Mouse (Mus musculus): ENCODE data around the gene Susd1.

Susd1 gene

DNA sequence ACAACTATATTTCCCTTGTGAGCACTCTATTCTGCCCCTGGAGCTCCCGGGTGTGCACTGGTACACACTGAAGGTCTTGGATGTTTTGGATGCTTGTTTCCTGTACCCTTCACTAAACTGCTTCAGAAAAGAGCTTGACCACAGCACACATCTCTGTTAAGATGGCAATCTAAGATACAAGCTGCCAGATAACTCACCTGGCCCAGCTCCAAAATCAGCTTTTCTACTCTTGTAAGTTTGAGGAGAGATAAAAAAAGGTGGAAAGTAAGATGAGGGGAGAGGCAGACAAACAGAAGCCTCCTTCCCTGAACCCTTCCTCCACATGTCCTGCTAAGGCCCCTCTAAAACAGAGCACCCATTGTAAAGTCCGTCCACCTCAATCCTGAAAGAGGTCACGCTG is 115.7 kb downstream of the Susd1 start:
- no peak for DNase-seq (ENCODE audit: low spot score in 2 of 2)

DNA sequence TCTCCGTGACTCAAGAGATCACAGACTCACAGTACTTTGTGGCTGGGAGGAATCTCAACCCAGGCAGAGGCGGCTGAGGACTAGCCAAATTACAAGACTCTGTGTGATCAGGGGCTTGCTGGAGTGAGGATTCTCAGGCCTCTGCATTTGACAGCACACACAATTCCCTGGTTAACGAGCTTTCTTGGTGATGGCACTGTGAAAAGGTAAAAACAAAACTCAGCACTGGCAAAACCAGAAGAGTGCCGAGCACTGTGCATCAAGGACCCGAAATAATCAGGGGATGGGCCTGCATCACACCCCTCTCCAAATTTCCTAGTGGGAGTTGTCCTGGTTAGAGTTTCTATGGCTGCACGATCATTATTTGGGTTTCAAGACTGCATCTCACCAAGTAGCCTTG is 116.4 kb downstream of the Susd1 start:
- DNase-seq (ENCODE audit: low spot score in 2 of 2) = no peak

DNA sequence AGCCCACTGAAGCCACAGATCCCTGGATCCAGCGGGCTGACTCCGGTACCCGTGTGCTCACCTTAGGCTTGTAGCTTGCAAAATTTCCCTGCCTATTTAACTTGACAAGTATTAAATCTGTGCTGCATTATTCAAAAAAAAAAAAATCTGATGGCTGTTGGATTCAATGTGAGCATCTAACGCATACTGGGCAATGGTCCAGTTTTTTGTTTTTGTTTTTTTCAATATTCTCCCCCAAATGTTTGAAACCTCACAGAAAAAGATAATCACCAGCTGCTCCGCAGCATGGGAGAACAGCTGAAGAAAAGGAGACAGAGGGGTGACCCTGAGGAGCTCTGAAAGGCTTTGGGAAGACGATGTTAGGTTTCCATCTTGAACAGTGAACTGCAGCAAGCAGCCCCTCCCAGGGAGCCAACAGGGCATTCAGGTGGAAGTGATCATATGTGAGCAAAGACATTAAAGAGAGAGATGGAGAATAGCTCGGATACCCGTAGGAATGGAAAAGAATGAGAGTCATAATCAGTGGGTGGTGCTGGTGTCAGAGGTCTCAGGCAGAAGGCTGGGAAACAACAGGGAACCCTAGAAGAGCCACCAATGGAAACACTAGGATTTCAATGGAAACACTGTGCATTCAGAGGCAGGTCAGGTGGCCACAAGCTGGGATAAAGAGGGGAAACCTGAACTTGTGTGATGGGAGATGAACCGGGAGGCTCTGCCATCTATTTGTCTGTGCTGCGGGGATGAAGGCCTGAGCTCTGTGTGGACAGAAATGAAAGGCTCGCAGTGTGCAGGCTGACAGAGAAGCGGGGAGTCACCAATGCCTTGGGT is 117.0 kb downstream of the Susd1 start:
- no peak for DNase-seq (ENCODE audit: low spot score in 2 of 2)

DNA sequence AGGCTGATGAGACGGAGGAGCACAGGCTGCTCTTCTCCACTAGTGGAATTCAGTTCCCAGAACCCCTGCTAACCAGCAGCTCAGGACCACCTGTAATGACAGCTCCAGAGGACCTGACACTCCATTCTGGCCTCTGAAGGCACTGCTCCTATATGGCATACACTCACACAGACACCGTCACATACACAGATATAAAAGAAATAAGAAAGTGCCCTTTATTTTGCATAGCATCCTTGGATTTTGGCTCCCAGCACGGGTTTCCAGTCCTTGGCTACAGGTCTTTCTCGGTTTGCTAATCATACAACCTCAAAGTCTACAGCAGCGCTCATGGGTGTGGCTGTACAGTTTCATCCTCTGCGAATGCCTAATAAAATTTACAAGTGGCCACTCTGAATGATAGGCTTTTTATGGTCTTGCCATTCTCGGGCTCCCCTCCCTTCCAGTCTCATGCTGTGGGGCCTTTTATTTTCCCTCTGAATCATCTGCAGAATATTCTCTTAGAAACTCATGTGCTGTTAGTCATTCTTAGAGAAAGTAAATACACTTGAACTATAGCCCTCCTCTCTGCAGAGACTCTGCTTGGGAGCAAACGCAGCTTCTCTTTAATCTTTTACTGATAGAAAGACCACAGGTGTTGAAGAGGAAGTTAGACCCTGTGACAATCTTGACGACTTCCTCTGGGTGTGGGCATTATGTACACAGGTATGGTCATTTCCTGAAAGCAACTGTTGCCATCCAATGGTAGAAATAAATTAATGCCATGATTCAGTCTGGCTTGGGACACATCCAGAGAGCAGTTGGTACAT is 119.1 kb downstream of the Susd1 start:
- DNase-seq (ENCODE audit: low spot score in 2 of 2) = peak in 1 of 2 experiments; percentile 34

DNA sequence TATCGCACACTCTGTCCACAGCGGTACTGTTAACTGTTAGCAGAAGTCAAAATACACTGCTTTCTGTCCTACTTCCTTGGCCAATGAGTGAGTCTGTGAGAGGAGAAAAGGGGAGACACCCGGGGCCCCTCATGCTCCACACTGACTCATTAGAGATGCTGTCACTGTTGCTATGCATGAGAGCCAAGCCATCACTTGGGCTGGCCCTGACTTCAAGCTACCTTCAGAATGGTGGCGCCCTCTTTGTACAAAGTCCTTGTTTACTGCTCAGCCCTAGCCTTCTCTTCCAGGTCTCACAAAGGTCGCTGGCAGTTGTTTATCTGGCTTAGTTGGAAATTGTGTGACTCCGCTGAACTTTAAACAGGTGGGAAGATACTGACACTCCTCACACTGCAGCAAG is 119.8 kb downstream of the Susd1 start:
- DNase-seq (ENCODE audit: low spot score in 2 of 2) = no peak

DNA sequence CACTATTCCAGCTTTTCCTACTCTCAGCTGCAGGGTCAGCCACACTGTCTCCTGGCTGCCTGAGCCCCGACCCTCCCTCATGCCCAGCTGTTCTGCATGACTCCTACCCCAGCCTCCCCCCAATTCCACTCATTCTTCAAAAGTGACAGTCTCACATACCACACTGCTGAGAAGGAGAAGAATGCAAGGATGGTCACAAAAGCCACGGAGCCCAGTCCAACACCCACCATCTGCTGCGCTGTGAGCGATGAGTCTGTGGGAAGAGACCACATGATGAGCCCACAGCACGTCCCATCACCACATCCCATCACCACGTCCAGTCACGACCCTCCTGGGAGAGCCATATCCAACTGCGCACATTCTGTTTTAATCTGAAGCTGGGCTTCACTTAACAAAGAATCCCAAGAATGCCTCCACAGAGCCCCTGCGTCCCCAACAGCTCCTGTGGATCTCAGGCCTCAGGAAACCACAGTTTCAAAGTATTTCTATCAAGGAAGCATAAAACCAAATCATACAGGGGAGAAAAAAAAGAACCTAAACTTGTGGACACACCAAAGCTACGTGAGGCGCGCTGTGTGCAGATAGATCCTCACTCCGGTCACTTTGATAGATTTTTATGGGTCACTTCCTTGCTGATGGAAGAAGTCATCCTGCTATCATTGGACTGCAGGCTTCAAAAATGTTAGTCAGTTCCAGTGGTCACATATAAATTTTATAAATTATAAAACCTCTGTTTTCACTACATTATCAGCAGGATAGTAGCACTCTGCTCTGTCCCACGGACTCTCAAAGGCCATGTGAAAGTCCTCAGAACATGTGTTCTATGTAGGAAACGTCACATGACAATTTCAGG is 122.7 kb downstream of the Susd1 start:
- no peak for DNase-seq (ENCODE audit: low spot score in 2 of 2)

DNA sequence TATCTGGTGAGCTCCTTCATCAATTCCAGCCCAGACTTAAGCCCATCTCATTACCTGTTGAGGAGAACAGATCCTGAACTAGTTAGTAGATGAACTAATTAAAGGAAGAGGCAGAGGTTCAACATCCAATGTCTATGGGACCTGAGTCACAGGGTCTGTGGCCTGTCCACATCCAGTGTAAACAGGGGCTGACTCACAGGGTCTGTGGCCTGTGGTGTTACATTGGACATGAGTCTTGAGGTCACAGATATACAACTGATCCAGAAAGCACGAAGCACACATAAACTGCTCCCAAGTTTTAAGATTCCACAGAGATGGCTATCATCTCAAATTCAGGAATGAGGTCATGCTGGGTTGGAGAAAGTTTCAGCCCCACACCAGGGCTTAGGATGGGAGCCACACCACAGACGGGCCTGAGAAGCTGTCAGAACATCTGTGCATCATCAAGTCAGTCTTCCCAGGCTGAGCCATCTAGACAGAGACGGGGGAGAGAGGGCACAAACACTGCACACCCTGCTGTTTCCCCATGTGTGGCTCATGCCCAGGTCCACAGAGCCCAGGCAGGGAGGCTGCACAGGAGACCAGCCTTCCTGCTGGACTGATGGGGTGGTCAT is 123.4 kb downstream of the Susd1 start:
- no peak for DNase-seq (ENCODE audit: low spot score in 2 of 2)

DNA sequence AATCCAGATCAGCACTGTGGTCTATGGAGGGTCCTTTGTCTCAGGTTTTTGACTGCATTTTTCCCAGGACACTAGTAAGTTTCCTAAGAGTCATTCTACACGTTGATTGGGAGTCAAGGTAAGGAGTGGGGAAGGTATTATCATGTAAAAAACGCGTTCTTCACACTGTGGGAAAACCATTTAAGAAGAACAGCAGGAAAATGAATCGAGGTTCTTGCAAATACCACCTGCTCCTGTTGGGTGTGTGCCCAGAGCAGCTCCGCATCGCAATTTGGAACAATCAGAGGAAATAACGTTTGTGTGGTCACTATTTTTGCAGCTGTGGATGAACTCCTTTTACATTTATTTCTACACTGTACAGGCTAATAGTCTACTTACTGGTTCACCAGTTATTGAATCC is 125.5 kb downstream of the Susd1 start:
- no peak for DNase-seq (ENCODE audit: low spot score in 2 of 2)

DNA sequence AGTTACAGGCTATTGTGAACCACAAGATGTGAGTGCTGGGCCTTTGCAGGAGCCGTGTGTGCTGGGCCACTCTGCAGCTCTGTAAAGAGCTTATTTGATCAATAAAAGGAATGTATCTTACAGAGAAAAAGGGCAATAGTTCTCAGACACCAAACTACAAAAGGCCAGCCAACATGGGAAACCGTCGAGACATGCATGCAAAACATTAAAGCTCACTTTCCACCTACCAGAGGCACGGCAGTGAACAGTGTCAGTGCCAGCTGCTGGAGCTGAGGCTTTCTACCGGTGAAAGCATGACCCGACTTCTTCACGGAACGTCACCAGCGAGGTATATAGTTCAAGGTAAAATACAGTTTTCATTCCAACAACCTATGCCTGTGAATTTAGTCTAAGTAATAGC is 127.8 kb downstream of the Susd1 start:
- no peak for DNase-seq (ENCODE audit: low spot score in 2 of 2)

DNA sequence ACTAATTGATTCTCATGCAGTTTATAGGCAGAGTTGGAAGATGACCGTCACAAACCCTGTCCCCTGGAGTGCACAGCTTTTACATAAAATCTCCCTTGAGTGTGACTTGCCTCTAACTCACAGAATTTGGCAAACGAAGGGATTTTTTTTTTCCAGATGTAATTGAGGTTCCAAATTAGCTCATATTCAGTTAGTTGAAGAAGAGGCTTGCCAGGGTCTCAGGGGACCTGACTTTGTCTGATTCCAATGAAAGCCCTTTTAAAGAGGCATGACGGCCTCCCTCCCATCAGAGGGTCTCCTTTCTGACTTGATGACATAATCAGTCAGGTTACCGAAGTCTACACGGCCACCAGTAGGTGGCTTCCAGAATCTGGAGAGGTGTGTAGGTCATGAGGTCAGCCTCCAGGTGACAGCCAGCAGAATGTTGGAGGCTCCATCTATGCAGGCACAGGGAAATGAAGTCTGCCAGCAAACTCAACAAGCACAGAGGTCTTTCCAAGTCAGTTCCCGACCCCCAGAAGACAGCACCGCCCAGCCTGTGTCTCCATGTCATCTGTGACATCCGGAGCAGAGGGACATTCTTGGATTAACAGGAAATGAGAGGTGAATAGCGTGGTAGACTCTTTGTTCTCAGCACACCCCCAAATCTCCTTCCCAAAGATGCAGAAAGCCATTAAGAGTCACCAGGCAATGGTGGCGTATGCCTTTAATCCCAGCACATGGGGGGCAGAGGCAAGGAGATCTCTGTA is 130.4 kb downstream of the Susd1 start:
- DNase-seq (ENCODE audit: low spot score in 2 of 2) = no peak

DNA sequence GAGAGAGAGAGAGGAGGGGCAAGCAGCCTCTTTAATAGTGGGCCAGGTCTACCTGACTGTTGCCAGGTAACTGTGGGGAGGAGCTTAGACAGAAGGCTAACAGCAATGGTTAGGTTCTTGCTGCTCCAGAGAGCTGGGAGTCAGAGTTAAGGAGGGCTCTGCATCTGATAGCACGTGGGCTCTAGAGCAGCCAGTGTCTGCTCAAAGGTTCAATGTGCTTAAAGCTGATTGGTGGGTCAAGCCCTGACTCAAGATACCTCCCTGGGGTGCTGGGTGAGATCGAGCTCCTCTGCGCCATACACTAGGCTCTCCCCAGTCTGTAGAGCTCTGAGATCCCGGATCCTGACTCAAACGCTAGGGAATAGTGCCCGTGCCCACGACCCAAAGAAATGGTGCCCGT is 136.0 kb downstream of the Susd1 start:
- DNase-seq (ENCODE audit: low spot score in 2 of 2) = no peak

DNA sequence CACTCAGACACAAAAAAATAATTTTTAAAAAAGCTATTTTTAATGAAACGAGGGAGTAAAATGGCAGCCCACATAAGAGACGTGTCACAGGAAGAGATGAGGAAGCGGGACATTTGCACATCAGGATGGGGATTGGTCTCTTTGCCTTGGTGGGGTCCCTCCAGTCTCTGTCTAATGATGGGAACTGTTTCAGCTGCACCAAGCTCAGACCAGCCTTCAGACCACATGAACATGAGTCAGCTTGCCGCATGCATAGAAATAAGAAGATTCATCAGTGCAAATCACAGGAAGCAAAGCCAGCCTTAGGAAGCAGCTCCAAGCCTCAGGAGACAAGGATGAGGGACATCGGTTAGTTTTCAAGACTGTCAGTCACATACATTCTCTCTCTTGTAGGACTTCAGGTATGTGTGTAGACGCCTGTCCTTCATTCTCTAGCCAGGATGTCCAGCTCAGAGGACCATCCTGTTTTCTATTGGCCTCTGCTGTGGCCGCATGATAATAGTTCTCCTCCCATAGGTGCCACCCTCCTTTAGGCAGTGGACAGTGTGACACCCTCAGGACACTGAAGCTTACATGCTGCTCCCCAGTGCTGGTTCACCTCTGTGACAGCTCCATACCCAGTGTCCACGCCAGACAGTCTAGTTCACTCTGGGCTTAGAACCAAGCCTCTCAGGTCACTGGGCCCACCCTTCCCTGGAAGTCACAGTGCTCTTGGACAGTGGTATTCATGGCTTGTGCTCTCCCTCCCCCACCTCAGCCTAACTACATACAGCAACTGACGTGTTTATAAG is 137.2 kb downstream of the Susd1 start:
- no peak for DNase-seq (ENCODE audit: low spot score in 2 of 2)

DNA sequence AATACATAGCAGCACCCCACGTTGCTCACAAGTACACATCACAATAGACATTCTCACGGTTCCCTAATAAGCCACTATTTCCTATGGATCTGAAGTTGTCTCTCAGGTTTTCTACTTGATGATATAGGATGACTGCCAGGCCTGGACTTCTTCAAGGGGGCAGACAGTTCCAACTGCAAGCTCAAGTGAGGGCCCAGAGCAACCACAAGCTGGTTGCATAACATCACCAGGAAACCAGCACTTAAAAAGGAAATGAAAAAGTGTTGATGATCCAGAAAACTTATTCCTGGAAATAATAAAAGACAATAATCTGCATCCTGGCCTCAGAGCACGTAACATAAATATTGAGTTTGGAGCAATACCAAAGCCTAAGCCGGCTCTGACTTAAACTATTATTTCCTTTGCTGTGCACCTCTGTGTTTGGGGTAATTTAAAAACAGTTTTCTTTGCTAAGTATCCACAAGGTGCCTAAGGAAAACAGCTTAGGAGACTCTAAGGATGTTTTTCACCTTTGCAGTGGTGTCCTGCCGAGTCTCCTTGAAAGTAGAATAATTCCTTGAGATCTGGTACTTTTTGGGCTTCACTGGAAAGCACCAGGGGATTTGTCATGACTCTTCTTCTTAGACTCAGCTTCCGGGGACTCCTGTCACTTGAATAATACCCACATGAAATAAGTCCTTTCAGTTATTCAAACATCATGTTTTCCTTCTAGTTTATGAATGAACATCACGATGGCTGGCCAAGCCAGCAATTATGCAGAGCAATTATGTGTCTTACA is 139.5 kb downstream of the Susd1 start:
- DNase-seq (ENCODE audit: low spot score in 2 of 2) = no peak

DNA sequence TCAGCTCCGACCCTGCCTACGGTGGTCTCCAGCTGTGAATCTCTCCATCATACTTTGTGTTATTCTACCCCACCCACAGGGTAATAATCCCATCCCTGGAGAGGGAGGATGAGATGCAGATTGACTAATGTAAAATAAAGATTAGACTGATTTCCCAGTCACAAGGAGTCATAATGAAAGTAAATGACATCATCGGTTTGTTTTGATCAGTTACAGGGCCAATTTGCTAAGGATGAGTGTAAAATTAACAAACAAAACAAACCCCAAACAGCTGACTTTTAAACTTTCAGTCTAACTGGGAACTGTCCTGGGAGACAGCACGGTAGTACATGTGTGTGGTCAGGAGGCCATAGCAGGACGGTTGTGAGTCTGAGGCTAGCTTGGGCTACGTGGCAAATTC is 143.3 kb downstream of the Susd1 start:
- no peak for DNase-seq (ENCODE audit: low spot score in 2 of 2)

DNA sequence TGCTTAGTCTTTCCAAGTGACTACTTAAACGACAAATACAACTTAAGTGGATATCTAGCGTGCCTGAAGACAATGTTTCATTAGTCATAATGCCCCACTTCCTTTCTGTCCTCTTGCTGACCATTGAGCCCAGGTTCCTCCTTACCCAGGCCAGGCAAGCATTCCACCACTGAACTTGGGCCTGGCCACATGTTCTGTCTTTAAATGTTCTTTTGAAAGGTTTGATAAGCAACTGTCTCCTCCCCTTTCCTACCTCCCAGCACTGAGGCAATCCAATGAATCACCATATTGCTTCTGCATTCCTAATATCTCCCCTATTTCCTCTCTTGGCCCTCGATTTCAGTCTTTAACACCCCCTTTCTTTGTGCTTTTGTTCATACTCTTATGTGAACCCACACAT is 143.8 kb downstream of the Susd1 start:
- DNase-seq (ENCODE audit: low spot score in 2 of 2) = no peak

DNA sequence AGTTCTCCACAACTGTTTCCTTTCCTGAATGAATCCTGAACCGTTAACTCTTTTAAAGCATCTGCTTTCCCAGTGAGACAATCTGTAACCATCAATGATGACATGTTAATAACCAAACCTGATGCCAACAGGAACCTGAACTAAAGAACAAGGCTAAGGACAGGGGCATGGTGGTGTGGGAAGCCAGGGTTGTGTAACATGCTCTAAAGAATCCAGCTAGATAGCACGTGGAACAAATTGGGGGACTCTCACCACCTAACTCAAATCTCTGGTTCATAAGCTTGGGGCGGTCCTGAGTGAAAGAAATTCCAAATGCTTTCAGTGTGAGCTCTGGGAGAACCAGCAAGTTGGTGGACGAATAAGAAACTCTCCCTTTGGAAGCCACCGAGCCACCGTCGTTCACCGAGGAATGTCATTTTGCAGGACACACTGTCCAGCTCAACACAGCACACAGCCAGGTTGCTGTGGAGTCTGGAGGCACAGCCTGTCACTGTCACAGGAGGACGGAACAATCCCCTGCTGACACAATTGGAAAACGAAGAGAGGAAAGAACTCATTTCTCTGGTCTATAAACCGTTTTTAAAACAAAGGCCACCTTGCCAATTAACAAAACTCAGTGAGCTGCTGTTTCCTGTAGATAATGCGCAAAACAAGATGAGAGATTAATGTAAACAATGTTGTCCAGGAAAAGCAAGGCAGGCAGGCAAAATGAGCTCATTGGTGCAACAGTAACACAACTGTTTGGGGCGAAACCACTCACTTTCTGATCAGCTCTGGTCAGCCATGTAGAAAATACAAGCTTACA is 146.3 kb downstream of the Susd1 start:
- DNase-seq (ENCODE audit: low spot score in 2 of 2) = no peak

DNA sequence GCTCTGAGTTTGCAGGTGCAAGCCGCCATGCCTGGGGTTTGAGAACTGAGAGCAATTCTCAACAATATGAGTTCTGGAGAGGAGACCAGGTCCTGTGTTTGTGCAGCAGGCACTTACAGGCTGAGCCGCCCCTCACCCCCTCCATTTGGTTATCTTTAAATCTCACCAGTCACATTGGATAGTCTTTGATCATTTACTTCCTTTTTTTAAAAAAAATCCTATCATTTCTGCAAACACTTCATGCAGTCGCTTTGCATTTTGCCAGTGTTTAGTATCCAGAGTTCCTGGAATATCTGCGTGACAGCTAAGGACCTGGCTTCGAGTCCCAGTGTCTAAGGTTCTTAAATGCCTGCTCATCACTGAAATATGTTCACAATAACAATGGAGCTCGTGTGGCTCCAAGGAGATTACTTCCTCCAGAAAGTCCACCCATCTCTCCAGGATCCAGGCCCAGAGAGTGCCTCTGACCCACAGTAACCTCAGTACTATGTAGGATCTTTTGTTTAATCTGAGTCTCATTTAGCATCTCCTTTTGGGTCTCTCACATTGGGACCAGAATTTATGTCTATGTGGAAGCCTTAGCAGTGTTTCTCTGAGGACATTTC is 147.4 kb downstream of the Susd1 start:
- DNase-seq (ENCODE audit: low spot score in 2 of 2) = no peak

DNA sequence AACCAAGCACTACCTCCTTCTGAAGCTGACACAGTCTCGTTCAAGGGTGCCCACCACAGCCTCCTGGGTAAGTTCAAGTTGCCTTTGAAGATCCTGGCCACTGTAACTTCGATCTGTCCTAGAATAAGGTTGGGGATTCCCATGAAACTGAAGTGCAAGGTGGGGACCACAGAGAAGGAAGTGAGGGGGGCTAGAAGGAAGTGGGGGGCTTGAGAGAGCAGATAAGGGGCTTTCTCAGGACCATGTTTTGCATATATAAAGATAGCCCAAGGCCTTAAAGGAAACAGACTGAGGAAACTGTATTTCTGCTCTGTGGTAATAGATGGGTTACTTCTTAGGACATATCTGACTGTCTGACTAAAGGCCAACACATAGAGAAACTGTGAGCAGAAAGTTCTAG is 151.3 kb downstream of the Susd1 start:
- no peak for DNase-seq (ENCODE audit: low spot score in 2 of 2)

Measured in urinary bladder, adult 18-20 months (tissue).